Mouse (Mus musculus): ENCODE measurements around the gene Kin.

Kin gene

GRCm38 (mm10) chr2:10119276-10119675 lies 38.9 kb downstream of the Kin start:
- no peak for DNase-seq

DNA sequence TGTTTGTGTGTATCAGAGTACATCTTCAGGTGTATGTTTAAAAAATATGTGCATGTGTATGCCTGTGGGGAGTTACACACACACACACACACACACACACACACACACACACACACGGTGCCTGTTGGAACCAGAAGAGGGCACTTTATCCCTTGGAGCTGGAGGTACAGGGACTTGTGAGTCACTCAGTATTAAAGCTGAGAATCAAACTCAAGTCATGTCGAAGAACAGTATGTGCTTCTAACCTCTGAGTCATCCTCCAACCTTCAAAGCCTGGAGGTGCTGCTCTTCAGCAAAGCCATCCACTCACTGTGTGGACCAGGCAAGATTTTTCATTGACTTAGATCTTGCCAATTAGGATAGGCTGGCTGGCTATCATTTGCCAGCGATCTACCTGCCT lies 41.4 kb downstream of the Kin start:
- DNase-seq: no peak

- DNase-seq: no peak
Observed at GRCm38 (mm10) chr2:10126122-10126521, 45.7 kb downstream of the Kin start.

GRCm38 (mm10) chr2:10127471-10127870 lies 47.1 kb downstream of the Kin start:
- no peak for DNase-seq

DNA sequence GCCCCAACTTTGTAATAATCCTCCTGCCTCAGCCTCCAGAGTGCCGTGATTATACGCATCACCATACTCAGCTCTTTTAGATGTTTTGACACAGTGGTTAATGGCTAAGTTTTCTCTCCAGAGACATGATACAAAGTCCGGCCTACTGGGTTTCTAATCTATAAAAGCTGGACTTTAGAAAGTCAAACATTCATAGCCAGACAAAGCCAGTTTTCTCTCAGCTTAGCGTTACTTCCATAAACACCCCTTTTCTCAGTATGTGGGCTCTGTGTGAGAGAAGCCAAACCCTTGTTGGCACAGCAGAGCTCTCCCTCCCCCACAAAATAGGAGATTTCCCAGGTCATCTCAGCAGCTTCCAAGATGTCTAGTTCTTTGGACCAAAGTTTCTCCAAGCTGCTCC lies 48.2 kb downstream of the Kin start:
- DNase-seq: no peak

DNA sequence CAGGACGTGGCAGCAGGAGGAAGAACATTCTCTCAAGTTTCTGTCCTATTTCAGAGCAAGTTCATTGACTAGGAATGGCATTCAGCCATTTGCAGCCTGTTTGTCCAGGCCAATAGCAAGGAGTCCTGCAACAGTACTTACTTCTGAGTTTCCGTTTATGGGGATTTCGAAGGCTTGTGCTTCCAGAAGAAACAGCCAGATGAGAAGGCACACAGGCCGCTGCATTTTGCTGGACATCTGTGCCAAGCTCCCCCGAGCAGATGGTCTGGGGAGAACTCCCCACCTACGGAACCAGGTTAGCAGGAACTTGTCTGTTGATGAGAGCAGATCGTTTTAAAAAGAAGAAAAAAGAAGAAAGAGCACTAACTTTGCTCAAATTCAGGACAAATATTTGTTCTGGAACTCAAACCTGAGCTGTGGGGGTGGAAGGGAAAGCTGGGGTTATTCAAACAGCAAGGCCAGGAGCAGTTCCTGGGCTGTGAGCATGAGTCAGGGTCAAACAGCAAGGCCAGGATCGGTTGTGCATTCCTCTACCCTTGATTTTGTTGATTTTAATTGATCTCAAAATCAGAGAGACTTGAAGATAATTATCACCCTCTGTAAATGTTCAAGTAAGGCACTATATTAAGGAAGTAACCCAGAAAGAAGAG lies 50.1 kb downstream of the Kin start:
- no peak for DNase-seq

DNA sequence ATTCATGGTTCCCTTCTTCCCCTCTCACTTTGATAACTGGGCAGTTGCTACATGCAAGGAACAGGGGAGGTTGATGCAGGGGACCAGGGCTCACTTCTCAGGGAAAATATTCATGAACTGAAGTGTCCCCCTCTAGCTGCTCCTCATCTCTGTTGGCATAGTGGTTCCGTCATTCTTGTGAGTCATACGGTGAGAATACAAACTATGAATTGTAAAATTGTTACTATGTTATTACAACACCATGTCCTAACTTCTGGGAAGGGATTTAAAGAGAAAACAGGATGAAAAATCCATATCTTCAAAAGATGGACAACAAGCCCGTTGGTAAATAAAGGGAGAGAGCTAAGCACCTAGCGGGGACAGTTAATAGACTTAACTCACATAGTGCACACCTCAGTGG lies 50.9 kb downstream of the Kin start, which contains the start of gene Itih2:
Gene Itih2, minus strand, starts transcription at position 101 of the 400 bp plus-strand sequence.
- no peak for DNase-seq

DNA sequence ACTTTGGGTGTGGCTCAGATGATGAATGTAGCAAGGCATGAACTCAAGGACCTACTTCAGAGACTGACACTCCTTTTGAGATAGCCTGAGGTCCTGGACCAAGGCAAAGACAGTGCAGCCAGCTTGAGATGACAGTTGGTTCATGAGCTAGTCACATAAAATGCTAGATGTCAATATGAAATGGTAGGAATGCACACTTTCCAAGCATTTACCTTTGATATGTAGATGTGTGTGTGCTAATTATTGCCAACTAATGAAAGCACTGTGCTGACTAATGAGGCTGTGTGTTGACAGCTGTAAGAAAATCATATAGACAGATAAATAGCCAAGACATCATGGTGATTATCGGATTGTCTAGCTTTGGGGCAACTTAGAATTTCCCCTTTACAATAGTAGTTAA lies 51.7 kb downstream of the Kin start:
- DNase-seq: no peak

GRCm38 (mm10) chr2:10133941-10134340 lies 53.5 kb downstream of the Kin start:
- DNase-seq: no peak

DNA sequence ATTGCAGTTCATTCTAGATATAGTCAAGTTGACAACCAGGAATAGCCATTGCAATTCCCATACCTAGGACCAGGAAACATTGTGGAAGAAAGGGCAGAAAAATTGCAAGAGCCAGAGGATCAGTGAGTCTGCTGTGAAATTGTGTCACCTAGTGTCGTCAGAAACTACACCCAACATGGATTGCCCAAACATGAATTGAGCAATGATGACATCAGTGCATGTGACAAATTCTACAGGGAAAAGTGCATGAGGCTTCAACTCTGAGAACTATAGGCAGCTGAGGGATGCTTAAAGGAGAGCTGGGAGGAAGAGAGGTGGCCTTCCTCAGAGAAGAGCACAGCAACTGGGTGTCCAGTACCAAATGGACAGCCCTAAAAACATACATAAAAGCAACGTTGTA lies 56.9 kb downstream of the Kin start:
- no peak for DNase-seq

DNA sequence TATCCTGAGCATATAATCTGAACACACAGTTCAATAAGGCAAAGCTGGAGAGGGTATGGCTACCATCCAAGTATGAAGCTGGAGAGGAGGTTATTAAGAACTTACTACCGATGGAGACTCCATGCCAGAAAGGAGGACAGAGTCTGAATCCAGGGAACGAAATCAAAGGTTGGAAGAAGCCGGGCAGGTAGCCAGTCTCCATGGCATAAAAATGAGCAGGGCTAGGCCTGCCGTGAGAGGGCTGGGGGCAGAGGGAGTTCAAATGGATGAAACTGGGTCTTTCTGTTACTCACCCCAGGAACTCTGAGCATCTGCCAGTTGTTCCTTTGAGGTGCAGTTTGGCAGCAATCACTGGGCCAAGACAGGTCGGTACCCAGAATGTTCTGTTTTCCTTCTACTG lies 60.1 kb downstream of the Kin start:
- DNase-seq: no peak
